Mouse (Mus musculus) cortical plate, adult 2 months (tissue): ENCODE results near the gene Mapk3.

Experiments used
- CTCF ChIP-seq: fragments of 200-500 bp; IDR thresholded peaks from 2 replicates; pipeline ENCODE4 v1.5.1; 2011; ENCODE audit warnings: mild to moderate bottlenecking, control low read depth, low read length; ENCODE audit not compliant: insufficient read depth; ENCODE audit errors: extremely low read depth
- POLR2A ChIP-seq: fragments of 200-500 bp; IDR thresholded peaks from 2 replicates; pipeline ENCODE4 v1.6.1; 2011; ENCODE audit warnings: mild to moderate bottlenecking, low read length, control low read depth; ENCODE audit not compliant: insufficient read depth; ENCODE audit errors: extremely low read depth

- TF ChIP-seq POLR2A (no peak), CTCF (no peak)
Observed at GRCm38 (mm10) chr7:126760391-126760802, 996 bp downstream of the Mapk3 start.
